Mouse (Mus musculus) hematopoietic stem cell, adult 5-6 weeks (primary cell): ENCODE data around the gene Mad2l2. TPM values are rescaled to one million over a fixed set of nuclear protein-coding genes. Genes with fewer than 3 reads are reported as not detected.
"Not testable (repeated sequence)": the region's sequence is repeated elsewhere in the genome, so short reads cannot be mapped to it uniquely, and the experiment has no call there.

Experiments
- ATAC-seq, 2 experiments: fragments of 125-278 bp in 1 of 2; replicated peaks in 1 of 2; 2 replicates each; pipeline ENCODE4 v1.8.0; 2016 to 2017; ENCODE audit warnings: inconsistent platforms in 2 of 2, mild to moderate bottlenecking in 2 of 2, moderate number of reproducible peaks in 2 of 2, low read depth in 1 of 2, moderate TSS enrichment in 1 of 2; ENCODE audit not compliant: low FRiP score in 2 of 2, poor library complexity in 2 of 2, severe bottlenecking in 2 of 2, insufficient read depth in 1 of 2, low TSS enrichment in 1 of 2
- total RNA-seq: library from RNA; stranded (forward); fragments of 172-1452, 232-1000 nt; gene quantifications from 2 replicates; pipeline ENCODE4 v1.2.3, GENCODE M21; 2017

Gene Mad2l2
- total RNA-seq, 1 experiment from 2014 or later, result 4.1 TPM

- no peak for ATAC-seq
These were observed 54.4 kb downstream of the Mad2l2 start for GRCm38 (mm10) chr4:148184564-148184963.

- no peak for ATAC-seq
These were observed 55.6 kb downstream of the Mad2l2 start for GRCm38 (mm10) chr4:148185819-148186218.

DNA sequence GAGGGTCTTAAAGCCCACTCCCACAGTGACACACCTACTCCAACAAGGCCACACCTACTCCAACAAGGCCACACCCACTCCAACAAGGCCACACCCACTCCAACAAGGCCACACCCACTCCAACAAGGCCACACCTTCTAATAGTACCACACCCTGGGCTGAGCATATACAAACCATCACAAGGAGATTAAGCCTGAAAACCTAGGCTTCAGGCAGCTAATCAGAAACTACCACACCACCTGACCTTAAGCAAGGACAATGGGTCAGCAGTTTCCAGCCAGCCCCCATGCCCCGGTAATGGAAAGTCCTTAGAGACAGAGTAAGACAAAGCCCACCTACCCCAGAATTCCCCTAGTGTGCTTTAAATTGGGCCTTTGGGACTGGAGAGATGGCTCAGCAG lies 58.6 kb downstream of the Mad2l2 start:
- not testable (repeated sequence) for ATAC-seq

DNA sequence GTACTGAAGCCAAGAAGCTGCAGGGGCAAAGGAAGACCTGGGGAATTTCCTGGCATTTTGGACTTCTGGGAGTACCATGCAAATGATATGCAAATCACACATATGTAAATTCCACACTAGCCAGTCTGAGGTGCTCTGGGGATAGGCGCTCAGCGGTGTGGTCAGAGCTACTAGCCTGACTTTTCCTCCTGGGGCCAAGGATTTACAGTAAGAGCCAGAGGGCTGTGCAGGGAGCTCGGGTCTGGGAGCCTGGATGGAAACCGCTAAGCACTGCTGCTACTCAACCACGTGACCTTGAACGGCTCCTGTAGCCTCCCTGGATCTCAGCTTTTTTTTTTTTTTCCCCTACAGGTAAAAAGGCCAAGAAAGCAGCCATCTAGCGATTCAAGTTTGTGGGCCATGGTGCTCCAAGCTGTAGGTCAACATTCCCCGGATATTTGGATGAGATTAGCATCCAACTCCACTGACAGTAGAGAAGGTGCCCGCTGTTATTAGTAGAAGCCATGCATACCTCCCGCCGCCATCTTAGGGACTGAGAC lies 62.6 kb downstream of the Mad2l2 start:
- ATAC-seq, result no peak

- no peak for ATAC-seq
These were observed 64.2 kb downstream of the Mad2l2 start for GRCm38 (mm10) chr4:148194400-148194799.

Other genes starting within 250 kb of the Mad2l2 start
- 27.5 and 29.5 TPM in 2 replicates for gene Mfn2, start 225.7 kb upstream of the Mad2l2 start, total RNA-seq
- gene Plod1, start 193.6 kb upstream of the Mad2l2 start, total RNA-seq, result 10.5 and 11.4 TPM in 2 replicates
- 25.0 and 31.0 TPM in 2 replicates for gene 2510039O18Rik, start 189.5 kb upstream of the Mad2l2 start, total RNA-seq
- not detected in 2 replicates for gene Nppb, start 144.6 kb upstream of the Mad2l2 start, total RNA-seq
- gene Nppa, start 129.7 kb upstream of the Mad2l2 start, total RNA-seq, result not detected in 2 replicates
- gene Clcn6, start 91.6 kb upstream of the Mad2l2 start, total RNA-seq, result 4.3 TPM in 2 replicates
- 4.1 and 11.3 TPM in 2 replicates for gene Mthfr, start 91.3 kb upstream of the Mad2l2 start, total RNA-seq
- gene Agtrap, start 42.4 kb upstream of the Mad2l2 start, total RNA-seq, result 42.2 and 44.9 TPM in 2 replicates
- not detected in 2 replicates for gene Draxin, start 314 bp downstream of the Mad2l2 start, total RNA-seq
- 6.2 and 13.1 TPM in 2 replicates for gene Fbxo6, start 21.8 kb downstream of the Mad2l2 start, total RNA-seq
- 3.9 and 4.1 TPM in 2 replicates for gene Fbxo44, start 30.1 kb downstream of the Mad2l2 start, total RNA-seq
- gene Fbxo2, start 30.2 kb downstream of the Mad2l2 start, total RNA-seq, result not detected in 2 replicates
- gene Disp3, start 157.6 kb downstream of the Mad2l2 start, total RNA-seq, result not detected in 2 replicates